Mouse (Mus musculus) spleen, adult 2 months (tissue): Measurements from ENCODE around the gene Fignl1.

ENCODE experiments used
- CTCF ChIP-seq: fragments of 200-500 bp; IDR thresholded peaks from 2 replicates; pipeline ENCODE4 v1.5.1; 2011; ENCODE audit warnings: mild to moderate bottlenecking, inconsistent platforms; ENCODE audit not compliant: insufficient read depth, insufficient read length, insufficient replicate concordance; ENCODE audit errors: extremely low read depth
- POLR2A ChIP-seq: fragments of 200-500 bp; IDR thresholded peaks from 2 replicates; pipeline ENCODE4 v1.6.1; 2011; ENCODE audit warnings: low read depth, low read length, inconsistent platforms

DNA sequence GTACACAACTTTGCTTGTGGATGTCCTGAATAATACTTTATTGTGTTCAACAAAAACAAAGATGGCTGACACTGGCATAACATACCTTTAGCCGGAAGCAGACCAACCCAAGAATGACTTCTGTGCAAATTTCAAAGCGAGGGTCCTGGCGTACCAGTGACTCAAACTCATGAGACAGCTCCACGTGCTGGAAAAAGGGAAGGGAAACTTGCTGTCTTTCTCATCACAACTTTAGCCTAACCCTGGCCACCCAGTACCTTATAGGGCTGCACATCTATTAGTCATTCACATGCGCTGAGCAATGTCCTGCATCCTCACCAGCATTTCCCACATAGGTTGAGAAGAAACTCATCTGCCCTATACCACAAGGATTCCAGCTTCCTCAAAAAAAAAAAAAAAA lies 10.4 kb upstream of the Fignl1 start:
- TF ChIP-seq CTCF (no peak), POLR2A (no peak)
